Mouse (Mus musculus) retina, embryonic 14.5 days (tissue): ENCODE data around the gene Fgf2.

ENCODE experiments used
- DNase-seq: peaks from one replicate; pipeline ENCODE4 v3.0.0-alpha.2; 2015; ENCODE audit warnings: low spot score

Fgf2 gene

DNA sequence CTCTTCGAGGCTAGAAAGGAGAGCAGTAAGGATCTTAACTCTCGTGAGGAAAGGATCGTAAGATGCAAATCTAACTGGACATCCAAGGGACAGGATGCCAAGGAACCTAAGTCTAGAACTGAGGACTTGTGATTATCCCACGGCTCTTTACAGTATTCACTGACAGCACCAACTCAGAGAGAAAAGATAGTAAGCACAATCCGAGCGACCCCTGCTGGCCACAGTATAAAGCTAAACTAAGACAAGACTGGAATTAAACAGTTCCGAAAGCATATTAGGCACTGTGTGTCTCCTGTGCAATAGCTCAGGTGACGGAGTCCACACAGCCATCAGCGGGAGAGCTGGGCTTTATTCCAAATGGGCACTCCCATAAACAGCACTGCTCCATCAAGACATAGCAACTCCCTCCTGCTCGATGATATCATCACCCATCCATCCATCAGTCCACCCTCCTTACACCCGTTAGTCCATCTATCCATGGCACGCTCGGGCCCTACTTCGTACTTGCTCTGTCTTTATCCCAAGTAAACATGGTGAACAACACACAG is 66.3 kb downstream of the Fgf2 start:
- DNase-seq = peak; percentile 87

DNA sequence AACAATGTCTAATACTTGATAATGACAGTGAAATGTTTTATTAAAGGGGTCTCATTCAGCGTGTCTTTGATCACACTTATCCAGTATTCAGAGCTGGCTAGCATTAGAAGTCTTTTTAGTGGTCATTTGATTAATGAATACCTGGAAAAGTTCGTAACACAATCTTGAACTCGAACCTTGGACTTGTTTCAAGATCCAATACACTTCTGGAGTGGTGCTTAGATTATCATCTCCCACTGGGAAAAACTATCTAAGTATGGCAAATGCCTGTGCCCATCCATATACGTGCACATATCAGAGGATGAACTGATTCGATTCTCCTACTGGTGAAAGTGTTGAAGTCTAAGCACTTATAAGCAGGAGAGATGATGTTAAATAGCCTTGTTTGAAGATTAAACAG is 70.2 kb downstream of the Fgf2 start:
- DNase-seq = no peak

DNA sequence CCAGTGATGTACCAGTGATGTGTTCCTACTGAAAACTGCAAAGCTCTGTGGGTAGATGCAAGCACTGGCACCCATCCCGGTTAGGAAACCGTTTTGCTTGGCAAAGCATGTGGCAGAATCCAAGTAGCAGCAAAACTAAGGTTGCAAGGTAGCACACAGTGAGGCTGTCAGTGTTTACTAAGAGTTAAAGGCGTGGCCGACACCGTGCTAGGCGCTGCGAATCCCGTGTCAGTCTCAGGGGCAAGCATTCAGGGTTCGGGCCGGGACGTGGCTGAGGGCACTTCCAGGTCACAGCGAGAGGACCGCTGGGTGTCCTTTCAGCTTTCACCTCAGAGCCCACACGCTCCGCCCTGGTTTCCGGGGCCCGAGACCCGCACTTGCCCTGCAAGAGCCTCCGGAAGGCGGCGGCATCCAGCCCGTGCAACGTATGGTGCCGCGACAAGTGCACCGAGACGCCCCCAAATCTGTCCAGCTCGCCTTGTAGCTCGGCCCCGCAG is 70.9 kb downstream of the Fgf2 start:
- peak; percentile 73 for DNase-seq

DNA sequence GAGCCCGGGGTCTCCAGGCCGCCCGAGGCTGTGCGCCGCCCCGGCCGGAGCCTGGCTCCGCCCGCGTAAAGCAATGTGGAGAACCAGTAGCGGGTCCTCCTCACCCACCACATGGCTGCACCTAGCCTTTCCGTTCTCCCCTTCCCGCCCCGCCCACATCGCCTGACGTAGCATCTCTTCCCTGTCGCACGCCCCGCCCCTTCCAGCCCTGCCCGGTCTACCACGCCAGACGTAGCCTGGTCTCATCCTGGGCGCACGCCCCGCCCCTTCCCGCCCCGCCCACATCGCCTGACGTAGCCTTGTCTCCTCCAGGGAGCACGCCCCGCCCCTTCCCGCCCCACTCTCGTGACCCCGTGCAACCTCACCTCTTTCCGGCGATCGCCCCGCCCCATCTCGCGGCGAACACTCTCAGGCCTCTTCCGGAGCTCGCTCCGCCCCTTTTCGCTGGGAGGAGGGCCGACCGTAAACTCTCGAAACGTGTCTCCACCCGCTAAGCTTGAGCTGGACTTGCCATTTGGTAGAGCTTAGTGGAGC is 71.4 kb downstream of the Fgf2 start, which contains the start of gene Spata5:
TSS of gene Spata5 (plus strand) at position 439 of the 534 bp plus-strand sequence.
- DNase-seq = peak; percentile 100

DNA sequence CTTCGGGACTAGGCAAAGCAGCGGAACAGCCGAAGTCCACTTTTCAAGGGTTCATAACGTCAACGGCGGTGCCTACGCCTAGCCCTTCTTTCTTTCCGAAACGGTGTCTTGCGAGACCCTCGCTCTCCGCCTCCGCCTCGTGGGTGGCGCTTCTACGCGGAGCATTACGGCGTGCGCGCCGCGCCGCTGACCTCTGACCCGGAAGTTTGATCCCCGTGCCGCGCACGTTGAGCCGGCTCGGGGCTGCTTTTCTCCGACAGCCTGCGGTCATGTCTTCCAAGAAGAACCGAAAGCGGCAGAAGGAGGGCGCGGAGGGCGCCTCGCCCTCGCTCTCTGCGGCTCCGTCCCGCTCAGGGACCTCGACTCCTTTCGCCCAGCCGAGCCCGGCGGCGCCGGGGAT is 71.9 kb downstream of the Fgf2 start, which contains the start of gene Nudt6:
TSS of gene Nudt6 (minus strand) at position 140 of the 400 bp plus-strand sequence.
- peak; percentile 94 for DNase-seq

DNA sequence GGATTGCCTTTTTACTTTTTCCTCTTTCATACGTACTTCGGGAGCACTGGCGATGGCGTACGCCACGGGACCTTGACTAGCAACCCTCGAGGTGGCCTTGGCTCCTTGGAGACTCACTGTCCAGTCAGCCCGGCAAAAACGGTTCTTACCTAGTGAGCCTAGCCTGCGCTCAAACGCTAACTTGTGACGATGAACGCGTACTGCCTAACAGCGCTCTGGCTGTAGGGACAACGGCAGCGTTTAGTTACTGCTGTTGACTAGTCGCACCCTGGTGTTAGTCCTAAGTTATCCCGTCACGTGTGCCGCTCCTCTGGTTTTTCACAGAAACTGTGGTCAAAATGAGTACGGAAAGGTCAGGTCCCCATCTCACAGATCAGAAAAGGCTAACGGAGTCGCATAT is 72.5 kb downstream of the Fgf2 start:
- DNase-seq = peak; percentile 41

DNA sequence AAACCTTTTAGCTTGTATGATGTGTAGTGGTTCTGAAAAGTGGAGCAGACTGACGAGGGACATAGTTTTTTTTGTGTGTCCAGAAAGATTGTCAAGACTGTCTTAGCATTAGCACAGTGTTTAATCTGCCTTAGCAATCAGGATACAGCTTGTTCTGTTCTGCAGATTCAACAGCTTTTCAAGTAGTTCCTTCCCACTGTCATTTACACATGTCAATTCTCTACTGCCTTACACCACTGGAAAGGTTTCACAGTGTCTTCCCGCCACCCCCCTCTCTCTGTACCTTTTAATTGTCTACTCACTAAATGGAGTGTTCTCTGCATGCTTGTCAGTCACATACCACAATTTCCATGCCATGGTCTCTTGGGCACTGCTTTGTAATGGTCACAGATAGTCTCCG is 73.0 kb downstream of the Fgf2 start:
- DNase-seq = no peak

DNA sequence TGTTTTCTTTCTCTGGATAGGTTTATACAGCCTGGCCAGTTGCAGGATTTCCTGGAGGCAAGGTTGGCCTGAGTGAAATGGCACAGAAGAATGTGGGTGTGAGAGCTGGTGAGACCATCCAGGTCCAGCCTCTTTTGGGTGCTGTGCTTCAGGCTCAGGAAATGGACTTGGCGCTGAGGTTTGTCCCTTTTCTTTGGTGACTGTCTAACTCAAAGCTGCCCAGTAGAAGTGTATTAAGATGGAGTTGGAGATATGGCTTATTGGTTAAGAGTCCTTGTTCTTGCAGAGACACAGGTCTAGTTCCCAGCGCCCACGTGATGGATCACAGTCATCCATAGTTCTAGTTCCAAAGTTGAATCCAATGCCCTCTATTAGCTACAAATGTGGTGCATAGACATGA is 77.9 kb downstream of the Fgf2 start:
- no peak for DNase-seq

DNA sequence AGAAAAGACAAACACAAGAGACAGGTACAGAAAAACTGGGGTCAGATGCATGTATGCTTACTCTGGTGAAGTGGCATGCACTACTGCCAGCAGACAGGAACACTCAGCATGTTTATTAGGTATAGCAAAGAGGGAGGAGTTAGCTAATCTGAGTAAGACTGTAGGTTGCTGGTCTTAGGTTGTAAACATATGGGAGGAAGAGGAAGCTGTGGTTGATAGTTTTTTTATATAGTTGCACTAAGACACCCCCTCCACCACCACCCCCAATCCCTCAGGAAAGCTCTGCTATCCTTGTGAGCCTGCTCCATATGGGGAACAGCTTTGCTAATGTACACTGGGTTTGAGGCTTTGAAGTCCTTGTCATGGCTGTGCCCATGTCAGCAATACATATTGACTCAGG is 82.2 kb downstream of the Fgf2 start:
- DNase-seq = no peak

DNA sequence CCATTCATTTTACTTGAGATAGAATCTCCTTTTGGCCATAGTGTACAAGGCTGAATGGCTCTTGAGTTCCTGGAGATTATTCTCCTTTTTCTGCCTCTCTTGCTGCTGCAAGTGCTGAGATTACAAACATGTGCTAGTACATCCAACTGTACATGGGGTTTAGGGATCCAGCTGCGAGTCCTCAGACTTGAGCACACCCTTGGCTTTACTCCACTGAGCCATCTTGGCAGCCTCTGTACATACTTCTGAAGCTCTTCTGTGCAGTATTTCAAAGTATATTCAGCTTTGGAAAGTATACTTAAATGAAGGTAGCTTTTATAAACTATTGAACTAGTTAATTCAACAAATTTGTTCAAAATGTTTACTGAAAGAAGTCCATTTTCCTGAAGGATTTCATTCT is 91.6 kb downstream of the Fgf2 start:
- DNase-seq = no peak

DNA sequence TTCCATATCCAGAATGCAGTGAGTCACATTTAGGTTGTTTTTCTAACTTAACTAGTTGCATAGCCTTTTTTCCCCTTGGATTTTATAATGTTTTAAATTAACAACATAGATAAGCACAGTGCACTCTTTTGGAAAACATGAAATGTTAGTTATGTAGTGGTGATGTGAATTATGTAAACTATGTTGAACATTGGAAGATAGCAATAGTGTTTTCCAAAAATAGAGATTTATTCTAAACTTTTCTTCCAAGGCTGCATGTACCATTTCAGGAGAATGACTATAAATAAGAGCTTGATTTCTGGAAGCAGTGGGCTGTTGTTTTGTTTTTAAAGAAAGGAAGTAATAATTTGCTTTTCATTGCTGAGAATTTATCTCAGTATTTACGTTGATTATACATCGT is 95.3 kb downstream of the Fgf2 start:
- DNase-seq = no peak

DNA sequence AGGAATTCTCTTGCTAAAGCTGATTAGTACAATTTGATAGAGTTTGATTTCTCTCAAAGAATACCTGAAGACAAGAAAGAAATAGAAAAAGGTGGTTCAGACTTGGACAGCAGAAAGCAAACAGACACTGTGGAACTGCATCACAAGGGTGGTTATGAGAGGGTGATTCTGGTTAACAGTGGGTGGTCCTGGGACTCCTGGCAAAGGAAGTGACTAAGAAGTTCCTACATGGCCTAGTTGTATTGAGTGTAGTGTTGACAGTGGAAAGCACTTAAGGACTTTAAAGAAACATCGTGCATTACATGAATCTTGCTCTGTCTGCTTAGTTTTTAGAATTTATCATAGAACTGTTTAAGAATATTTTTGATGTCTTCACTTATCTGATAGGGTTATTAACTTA is 107.8 kb downstream of the Fgf2 start:
- no peak for DNase-seq
